ENCODE assay signal across 9 mouse cellular contexts in the genomic region with DNA sequence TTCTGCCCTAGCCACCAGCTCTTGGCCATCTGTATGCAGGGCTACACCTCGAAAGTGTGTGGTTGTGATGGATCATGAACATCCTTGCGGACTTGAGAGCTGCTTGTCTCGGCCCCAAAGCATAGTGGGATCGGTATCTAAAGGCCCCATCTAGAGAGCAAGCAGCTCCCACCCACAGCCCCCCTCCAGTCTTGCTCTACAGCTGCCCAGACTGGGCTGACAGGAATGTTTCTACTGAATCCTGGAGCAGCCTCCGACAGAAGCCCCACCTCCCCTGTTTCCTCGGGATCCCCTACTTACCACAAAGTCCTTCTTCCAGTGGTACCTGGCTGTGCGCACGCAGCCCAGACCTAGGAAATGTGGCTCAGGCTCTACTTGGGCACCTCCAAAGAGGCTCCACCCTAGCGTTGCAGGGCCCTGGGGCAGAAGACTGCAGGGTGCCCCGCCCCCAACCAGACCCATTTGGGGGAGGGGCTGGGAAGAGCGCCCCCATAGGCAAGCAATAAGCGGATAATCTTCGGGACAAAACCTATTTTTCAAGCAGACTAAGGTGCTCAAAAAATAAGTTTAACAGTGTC. TPM values are rescaled to one million over a fixed set of nuclear protein-coding genes. Genes with fewer than 3 reads are reported as not detected.
DNase-seq lines count a peak whose midpoint lies in the region; ATAC-seq and TF ChIP-seq lines count a peak whose summit lies in the region.
"Had no signal": no experiment of that assay in that cellular context is flagged by ENCODE, and none has a peak within 500 bp of the region (broad histone marks: within the 10 kb centered on the region; RNA-seq: fewer than 3 reads in every experiment).

Sult5a1 (minus strand) TSS at position 428 of the 578 bp plus-strand sequence.

- no peak for ATAC-seq in neural tube, embryonic 12.5 days (ENCODE audit: low FRiP score, low read depth)
- peak; percentile 46; the same call in 1 of the 2 replicates for ATAC-seq in intestine, embryonic 16.5 days

- no peak within 1 kb of the TSS for H3K9ac ChIP-seq in heart, adult 2 months (ENCODE audit: low read depth, low read length)
- no peak within 1 kb of the TSS for H3K9ac ChIP-seq in neural tube, embryonic 12.5 days
- H3K9ac ChIP-seq in intestine, embryonic 16.5 days (ENCODE audit: low read depth, low read length): peak within 1 kb of the TSS; percentile 47; the same call in 1 of the 2 replicates

- no peak for TF ChIP-seq EP300 in heart, adult 2 months (IDR thresholded peaks at IDR 0.05; ENCODE audit: insufficient read depth, low read depth, low read length)

- whole genome bisulfite sequencing in heart, adult 2 months: 45% methylated on average over 13 of the region's 13 CpGs
- WGBS in neural tube, embryonic 12.5 days: 35% methylated on average over 13 of the region's 13 CpGs
- WGBS in intestine, embryonic 16.5 days: 26% methylated on average over 13 of the region's 13 CpGs

- no peak for DNase-seq in heart, adult 2 months
- DNase-seq in heart, adult 18-20 months: no peak
- no peak for DNase-seq in neural tube, embryonic 10.5 days (ENCODE audit: extremely low spot score, low spot score)
- DNase-seq in retina, postnatal 1 day: peak; percentile 29
- DNase-seq in cerebellum, adult 18-20 months: no peak
- no peak for DNase-seq in gastrocnemius, adult 18-20 months (ENCODE audit: low spot score)

- H3K9me3 ChIP-seq in neural tube, embryonic 12.5 days: no peaks in the 10 kb centered on the region
- no peaks in the 10 kb centered on the region for H3K9me3 ChIP-seq in intestine, embryonic 16.5 days (ENCODE audit: control insufficient read depth, low read length)

- intact Hi-C loops in heart, adult 2 months (cut with DNase I): no loop called here

- 0 out of 2 replicates have a peak, but pooled peaks have one; percentile 4 for TF ChIP-seq CTCF in heart, adult 2 months (IDR thresholded peaks at IDR 0.05)

- no peaks in the 10 kb centered on the region for H3K36me3 ChIP-seq in heart, adult 2 months (ENCODE audit: control insufficient read depth, insufficient read depth, low read length)
- no peaks in the 10 kb centered on the region for H3K36me3 ChIP-seq in neural tube, embryonic 12.5 days
- no peaks in the 10 kb centered on the region for H3K36me3 ChIP-seq in intestine, embryonic 16.5 days (ENCODE audit: control insufficient read depth, insufficient read depth, low read length)

- H3K79me2 ChIP-seq in heart, adult 2 months (replicated peaks; ENCODE audit: control insufficient read depth, insufficient read depth, low read length): no peaks in the 10 kb centered on the region

- H3K27ac ChIP-seq in heart, adult 2 months: no peak within 1 kb of the TSS
- no peak within 1 kb of the TSS for H3K27ac ChIP-seq in neural tube, embryonic 12.5 days
- no peak within 1 kb of the TSS for H3K27ac ChIP-seq in intestine, embryonic 16.5 days (ENCODE audit: low read length)

- H3K4me1 ChIP-seq in heart, adult 2 months (ENCODE audit: control insufficient read depth, insufficient read depth, low read length): peaks cover 1% of the 10 kb centered on the region; the same call in 1 of the 2 replicates
- H3K4me1 ChIP-seq in neural tube, embryonic 12.5 days: no peaks in the 10 kb centered on the region
- peaks cover 9% of the 10 kb centered on the region; the same call in 1 of the 2 replicates for H3K4me1 ChIP-seq in intestine, embryonic 16.5 days (ENCODE audit: control insufficient read depth, insufficient read depth, low read length)

- peak within 1 kb of the TSS; percentile 36 for H3K4me2 ChIP-seq in neural tube, embryonic 12.5 days (replicated peaks)
- peak within 1 kb of the TSS; percentile 41; the same call in 1 of the 2 replicates for H3K4me2 ChIP-seq in intestine, embryonic 16.5 days (ENCODE audit: low read depth, low read length)

- no peak for TF ChIP-seq POLR2A in heart, adult 2 months (IDR thresholded peaks at IDR 0.05; ENCODE audit: insufficient read depth, low read depth, low read length)

- no peaks in the 10 kb centered on the region for H3K27me3 ChIP-seq in heart, adult 2 months (ENCODE audit: control insufficient read depth, insufficient read depth, low read length)
- H3K27me3 ChIP-seq in neural tube, embryonic 12.5 days (replicated peaks): no peaks in the 10 kb centered on the region
- H3K27me3 ChIP-seq in intestine, embryonic 16.5 days (replicated peaks; ENCODE audit: control insufficient read depth, insufficient read depth, low read length): no peaks in the 10 kb centered on the region

- H3K4me3 ChIP-seq in heart, adult 2 months: no peak within 1 kb of the TSS
- H3K4me3 ChIP-seq in neural tube, embryonic 12.5 days: no peak within 1 kb of the TSS
- peak within 1 kb of the TSS; percentile 26 for H3K4me3 ChIP-seq in intestine, embryonic 16.5 days (ENCODE audit: low read length)

RNA-seq across cellular contexts. Expression of gene Sult5a1, which starts in this region (rescaled TPM):
- under 1 TPM; 0.27 to 0.91 TPM for total RNA-seq in heart, adult 2 months (2021)
- polyA plus RNA-seq in heart, adult 2 months (2012; rRNA removed): 2.3 and 5.3 TPM in 2 replicates
- 1 to 10 TPM in 1 of 2 experiments, under 1 TPM in 1; 0.82 to 1.3 TPM for total RNA-seq in heart, adult 18-20 months (2021)
- 3.5 and 4.0 TPM in 2 replicates for polyA plus RNA-seq in neural tube, embryonic 12.5 days (2016; fragmentation: Nextera tagmentation; extraction: Ambion mirVana)
- polyA plus RNA-seq in intestine, embryonic 16.5 days (2015; fragmentation: Nextera tagmentation; extraction: Ambion mirVana): 9.3 and 9.6 TPM in 2 replicates
- 1 to 10 TPM; 1.7 to 2.2 TPM for total RNA-seq in gastrocnemius, adult 18-20 months (2021)
- total RNA-seq: neutrophil, adult 5-6 weeks had no signal
